Mouse (Mus musculus) liver, embryonic 11.5 days (tissue): ENCODE measurements around the gene Fshb. TPM values are rescaled to one million over a fixed set of nuclear protein-coding genes. Genes with fewer than 3 reads are reported as not detected.

Source experiments
- ATAC-seq: fragments of 200-750 bp; cut with Nextera tagmentation; replicated peaks from 2 replicates; pipeline ENCODE4 v1.8.0; 2017; ENCODE audit warnings: moderate number of reproducible peaks, mild to moderate bottlenecking, moderate TSS enrichment, moderate library complexity; ENCODE audit not compliant: low FRiP score
- DNase-seq: peaks from one replicate; pipeline ENCODE4 v3.0.0-alpha.2; 2017; ENCODE audit warnings: low spot score
- H3K27ac ChIP-seq: fragments of 300-500 bp; sonication (generic); 2 replicates; pipeline ENCODE4 v1.5.1; 2014; ENCODE audit warnings: mild to moderate bottlenecking, low read depth, low read length, control low read depth
- H3K27me3 ChIP-seq: fragments of 300-500 bp; sonication (generic); replicated peaks from 2 replicates; pipeline ENCODE4 v1.6.1; 2014; ENCODE audit warnings: low read length, mixed read lengths; ENCODE audit not compliant: control insufficient read depth, insufficient read depth
- H3K36me3 ChIP-seq: fragments of 300-500 bp; sonication (generic); 2 replicates; pipeline ENCODE4 v1.6.1; 2014; ENCODE audit warnings: mild to moderate bottlenecking, low read length, moderate library complexity, mixed read lengths; ENCODE audit not compliant: control insufficient read depth, insufficient read depth
- H3K4me1 ChIP-seq: fragments of 300-500 bp; sonication (generic); replicated peaks from 2 replicates; pipeline ENCODE4 v1.6.1; 2014; ENCODE audit warnings: low read length, mixed read lengths; ENCODE audit not compliant: control insufficient read depth, insufficient read depth
- H3K4me2 ChIP-seq: fragments of 300-500 bp; sonication (generic); 2 replicates; pipeline ENCODE4 v1.6.1; 2014; ENCODE audit warnings: mild to moderate bottlenecking, control low read depth, moderate library complexity
- H3K4me3 ChIP-seq: fragments of 300-500 bp; sonication (generic); 2 replicates; pipeline ENCODE4 v1.5.1; 2014; ENCODE audit warnings: low read depth, low read length, control low read depth
- H3K9ac ChIP-seq: fragments of 300-500 bp; sonication (generic); 2 replicates; pipeline ENCODE4 v1.6.1; 2014; ENCODE audit warnings: low read depth, low read length, control low read depth
- H3K9me3 ChIP-seq: fragments of 300-500 bp; sonication (generic); 2 replicates; pipeline ENCODE4 v1.6.1; 2016; ENCODE audit warnings: low read length, inconsistent platforms, mixed read lengths; ENCODE audit not compliant: control insufficient read depth
- WGBS: fragments of 180-500 bp; shearing (Covaris S2); extraction: QIAGEN DNeasy Blood & Tissue Kit; methylation state at CpG from one replicate; pipeline ENCODE4 v1.1.7; 2014; 5-methylcytosine and 5-hydroxymethylcytosine counted together
- polyA plus RNA-seq: library from polyadenylated mRNA; unstranded; fragments of >200 nt; fragmentation: Nextera tagmentation; extraction: Ambion mirVana; gene quantifications from 2 replicates; pipeline ENCODE4 v1.2.1, GENCODE M21; 2014

Fshb gene
- polyA plus RNA-seq, 1 experiment from 2014 or later, result not detected

DNA sequence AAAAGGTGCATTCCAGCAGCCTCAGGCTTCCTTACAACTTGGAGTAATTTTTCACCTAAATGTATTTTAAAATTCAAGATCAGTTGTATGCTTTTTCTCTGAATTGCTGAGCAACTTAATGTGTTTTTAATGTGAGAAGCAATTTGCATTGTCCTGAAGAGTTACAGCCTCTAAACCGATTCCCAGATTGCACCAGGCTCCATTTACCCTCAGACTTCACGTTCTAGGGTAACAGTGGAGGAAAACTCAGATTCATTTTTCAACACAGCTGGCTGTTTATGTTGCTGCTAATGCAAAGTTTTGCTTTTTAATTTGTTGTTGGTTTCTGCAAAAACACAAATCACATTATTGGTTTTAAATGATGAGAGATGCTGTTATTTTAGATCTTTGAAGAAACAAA, 40.1 kb downstream of the Fshb start:
- no peak for ATAC-seq
- H3K9ac ChIP-seq, result no peak overlapping the region
- no peaks in the 10 kb centered on the region for H3K27me3 ChIP-seq
- no peak overlapping the region for H3K27ac ChIP-seq
- no peaks in the 10 kb centered on the region for H3K36me3 ChIP-seq
- no peaks in the 10 kb centered on the region for H3K9me3 ChIP-seq
- no peaks in the 10 kb centered on the region for H3K4me1 ChIP-seq
- WGBS, result 68% methylated on average over 2 of the region's 2 CpGs
- no peak overlapping the region for H3K4me2 ChIP-seq
- H3K4me3 ChIP-seq, result no peak overlapping the region
- DNase-seq, result no peak

DNA sequence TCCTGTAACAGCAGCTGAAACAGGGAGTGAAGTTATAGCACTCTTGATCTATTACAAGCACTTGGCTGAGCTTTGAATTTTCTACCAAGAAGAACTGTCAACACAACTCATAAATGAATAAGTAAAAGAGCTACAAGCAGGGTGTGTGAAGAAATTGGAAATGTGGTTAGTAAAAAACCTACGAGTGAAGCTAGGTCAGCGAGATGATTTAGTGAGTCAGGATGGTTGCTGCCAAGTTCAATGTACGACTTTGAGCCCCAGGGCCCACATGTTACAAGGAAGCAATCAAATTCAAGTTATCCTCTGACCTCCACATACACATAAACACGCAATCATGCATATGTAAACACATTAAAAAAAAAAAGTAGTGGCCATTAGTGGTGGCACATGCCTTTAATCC, 46.3 kb downstream of the Fshb start:
- no peaks in the 10 kb centered on the region for H3K9me3 ChIP-seq
- H3K4me1 ChIP-seq, result no peaks in the 10 kb centered on the region
- H3K9ac ChIP-seq, result no peak overlapping the region
- H3K27ac ChIP-seq, result no peak overlapping the region
- H3K27me3 ChIP-seq, result no peaks in the 10 kb centered on the region
- no peaks in the 10 kb centered on the region for H3K36me3 ChIP-seq
- H3K4me2 ChIP-seq, result no peak overlapping the region
- 77% methylated on average over 4 of the region's 4 CpGs for WGBS
- no peak overlapping the region for H3K4me3 ChIP-seq
- ATAC-seq (no peak), DNase-seq (no peak)

DNA sequence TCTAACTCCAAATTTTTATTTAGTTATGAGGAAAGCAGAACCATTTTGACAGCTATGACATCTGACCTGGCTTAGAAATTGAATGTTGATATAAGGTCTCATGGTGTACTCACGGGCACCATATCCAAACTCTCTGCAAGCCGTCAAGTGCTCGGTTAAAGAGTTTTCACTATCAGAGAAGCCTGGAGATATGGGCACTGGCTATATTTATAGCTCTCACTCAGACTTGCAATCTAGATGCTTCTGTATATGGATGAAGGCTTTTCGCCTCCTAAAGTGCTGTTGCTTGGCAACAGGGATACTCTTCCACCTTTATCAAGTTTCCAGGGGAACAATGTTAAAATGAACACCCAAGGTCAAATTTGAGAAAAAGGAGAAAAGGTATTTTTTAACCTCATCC, 47.1 kb downstream of the Fshb start:
- no peak overlapping the region for H3K4me2 ChIP-seq
- 77% methylated on average over 4 of the region's 4 CpGs for WGBS
- no peaks in the 10 kb centered on the region for H3K36me3 ChIP-seq
- H3K27me3 ChIP-seq, result no peaks in the 10 kb centered on the region
- DNase-seq, result no peak
- H3K4me3 ChIP-seq, result no peak overlapping the region
- H3K9ac ChIP-seq, result no peak overlapping the region
- H3K4me1 ChIP-seq, result no peaks in the 10 kb centered on the region
- no peak overlapping the region for H3K27ac ChIP-seq
- ATAC-seq, result no peak
- H3K9me3 ChIP-seq, result no peaks in the 10 kb centered on the region

DNA sequence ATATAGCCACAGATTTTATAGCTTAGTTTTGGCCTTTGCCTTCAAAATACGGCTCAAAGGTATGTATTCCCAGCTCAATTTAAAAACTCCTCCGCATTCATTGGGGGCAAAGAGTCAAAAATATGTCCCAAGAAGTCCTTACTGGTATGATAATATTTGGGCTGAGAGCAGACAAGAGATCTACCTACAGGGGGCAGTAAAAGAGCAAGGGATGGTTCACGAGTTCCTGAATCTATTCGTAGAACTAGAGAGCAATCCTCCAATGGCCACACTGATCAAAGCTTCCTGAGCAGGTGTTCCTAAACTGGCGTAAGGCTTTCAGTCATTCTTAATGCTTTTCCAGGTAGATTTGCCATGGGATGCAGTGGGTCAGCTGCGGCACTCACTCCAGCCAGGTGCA, 49.3 kb downstream of the Fshb start:
- no peak overlapping the region for H3K4me3 ChIP-seq
- no peak overlapping the region for H3K9ac ChIP-seq
- H3K4me1 ChIP-seq, result no peaks in the 10 kb centered on the region
- H3K4me2 ChIP-seq, result no peak overlapping the region
- no peaks in the 10 kb centered on the region for H3K36me3 ChIP-seq
- H3K9me3 ChIP-seq, result no peaks in the 10 kb centered on the region
- H3K27me3 ChIP-seq, result no peaks in the 10 kb centered on the region
- DNase-seq (no peak), ATAC-seq (no peak)
- 72% methylated on average over 6 of the region's 6 CpGs for WGBS
- no peak overlapping the region for H3K27ac ChIP-seq

DNA sequence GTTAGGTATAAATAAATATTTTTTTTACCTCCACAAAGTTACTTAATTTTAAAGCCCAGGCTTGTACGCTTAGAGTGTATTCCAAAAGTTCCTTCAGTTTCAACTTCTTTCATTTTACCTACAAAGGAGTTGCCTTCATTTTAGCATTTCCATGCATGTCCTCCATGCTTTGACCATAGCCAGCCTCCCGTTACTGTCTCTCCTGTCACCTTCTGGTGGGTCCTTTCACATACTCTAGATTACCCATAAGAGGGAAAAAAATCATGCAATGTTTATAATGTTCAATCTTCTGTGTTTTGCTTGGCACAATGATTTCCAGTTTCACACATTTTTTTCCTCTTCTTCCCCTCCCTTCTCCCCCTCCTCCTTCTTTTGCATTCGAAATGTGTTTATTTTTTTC, 53.1 kb downstream of the Fshb start:
- no peak overlapping the region for H3K4me2 ChIP-seq

More for the DNA sequence above, 53.1 kb downstream of the Fshb start:
- Histone ChIP-seq H3K27me3 (no peaks in the 10 kb centered on the region), H3K4me1 (no peaks in the 10 kb centered on the region), H3K36me3 (no peaks in the 10 kb centered on the region), H3K9ac (no peak overlapping the region), H3K9me3 (no peaks in the 10 kb centered on the region), H3K4me3 (no peak overlapping the region), H3K27ac (no peak overlapping the region)
- ATAC-seq (no peak), DNase-seq (no peak)
- 74% methylated on average over 3 of the region's 3 CpGs for WGBS

Other genes with a start within 250 kb of the Fshb start
- gene Arl14ep, start 85.2 kb downstream of the Fshb start, polyA plus RNA-seq, result 28.4 and 30.6 TPM in 2 replicates
- 0.17 TPM in 1 of 2 replicates, not detected in the other for gene Kcna4, start 231.0 kb upstream of the Fshb start, polyA plus RNA-seq